22 mouse cellular contexts compared by ENCODE assay signal in the genomic region with DNA sequence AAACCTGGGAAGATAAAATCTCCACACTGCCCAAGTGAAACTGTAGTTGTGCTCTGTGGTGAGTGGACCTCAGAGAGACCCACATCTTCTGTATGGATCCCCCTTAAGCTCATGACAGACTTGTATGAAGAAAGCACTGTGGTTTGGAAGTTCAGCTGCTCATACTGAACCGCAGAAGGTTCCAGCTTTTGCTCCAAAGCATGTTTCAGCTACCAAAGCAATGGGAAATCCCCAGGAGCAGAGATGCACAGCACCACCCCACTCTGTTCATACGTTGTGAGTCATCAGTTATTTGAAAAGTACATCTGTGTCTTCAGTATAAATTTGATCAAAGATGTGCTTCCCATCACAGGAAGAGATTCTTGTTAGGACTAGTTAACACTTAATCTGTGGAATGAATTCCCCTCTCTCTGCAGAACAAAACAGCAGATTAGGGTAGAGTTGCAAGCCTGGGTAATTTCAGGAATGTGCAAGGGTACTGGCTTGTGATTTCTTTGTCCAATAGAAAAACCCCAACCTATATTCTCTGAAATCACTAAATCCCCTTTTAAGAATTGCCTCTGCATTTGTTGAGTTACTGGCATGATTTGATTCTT. TPM values are rescaled to one million over a fixed set of nuclear protein-coding genes. Genes with fewer than 3 reads are reported as not detected.
"Had no signal": no experiment of that assay in that cellular context is flagged by ENCODE, and none has a peak within 500 bp of the region (broad histone marks: within the 10 kb centered on the region; RNA-seq: fewer than 3 reads in every experiment).

No protein-coding gene starts in this region.

- H3K27ac ChIP-seq: kidney, postnatal 0 days; left cerebral cortex, adult 2 months; limb, embryonic 13.5 days; liver, embryonic 12.5 days; liver, embryonic 15.5 days; lung, embryonic 15.5 days; stomach, postnatal 0 days had no signal

- H3K4me3 ChIP-seq: left cerebral cortex, adult 2 months; limb, embryonic 13.5 days; liver, embryonic 12.5 days; liver, embryonic 15.5 days; lung, embryonic 15.5 days had no signal

- H3K9ac ChIP-seq: limb, embryonic 13.5 days; liver, embryonic 12.5 days; liver, embryonic 15.5 days; lung, embryonic 15.5 days had no signal

- H3K36me3 ChIP-seq: limb, embryonic 13.5 days; liver, embryonic 12.5 days; liver, embryonic 15.5 days; lung, embryonic 15.5 days had no signal

- H3K27me3 ChIP-seq: limb, embryonic 13.5 days; liver, embryonic 12.5 days; liver, embryonic 15.5 days; lung, embryonic 15.5 days had no signal

- H3K4me1 ChIP-seq: liver, embryonic 12.5 days; liver, embryonic 15.5 days; lung, embryonic 15.5 days had no signal

- H3K9me3 ChIP-seq: liver, embryonic 12.5 days; liver, embryonic 15.5 days; lung, embryonic 15.5 days had no signal

- H3K4me2 ChIP-seq: limb, embryonic 13.5 days; liver, embryonic 12.5 days; liver, embryonic 15.5 days; lung, embryonic 15.5 days; midbrain, embryonic 11.5 days had no signal

- DNase-seq: kidney, postnatal 25 days; layer of hippocampus, postnatal 36 days; liver; lung, adult 18-20 months; lung, postnatal 14 days; lung, postnatal 4 days; midbrain, embryonic 14.5 days; right cerebral cortex, postnatal 14 days; right cerebral cortex, postnatal 4 days; thymus, adult 2 months; thymus, postnatal 14 days; thymus, postnatal 4 days had no signal

- ATAC-seq: liver, embryonic 12.5 days had no signal

RNA-seq across cellular contexts. Expression of gene Efemp1, which starts 28.5 kb away (rescaled TPM):
- total RNA-seq: megakaryocyte progenitor cell, adult 5-6 weeks; megakaryocyte-erythroid progenitor cell, adult 5-6 weeks had no signal
